Mouse (Mus musculus): Measurements from ENCODE around the gene Dapk3. TPM values are rescaled to one million over a fixed set of nuclear protein-coding genes. Genes with fewer than 3 reads are reported as not detected.

Gene Dapk3
- total RNA-seq, 2 experiments from 2014 or later = 71.7 to 71.8 TPM

DNA sequence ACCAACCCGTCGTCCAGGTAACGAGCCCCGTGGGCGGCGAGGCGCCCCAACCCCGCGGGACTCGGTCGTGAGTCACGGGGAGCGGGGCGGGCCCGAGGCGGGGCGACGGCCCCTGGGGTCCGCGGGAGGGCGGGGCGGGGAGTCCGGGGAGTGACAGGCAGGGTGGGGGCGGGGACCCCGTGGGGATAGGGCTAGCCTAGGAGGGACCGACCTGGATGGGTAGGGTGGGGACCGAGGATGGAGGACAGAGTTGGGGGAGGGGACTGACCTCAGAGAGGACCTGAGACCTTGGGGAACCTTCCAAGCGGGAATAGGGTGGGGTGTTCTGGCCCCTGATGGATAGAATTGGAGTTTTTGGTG, 50.4 kb downstream of the Dapk3 start:
- DNase-seq (ENCODE audit: extremely low spot score in 1 of 2, low spot score in 1 of 2) = no peak

GRCm38 (mm10) chr10:81234206-81234605, 51.4 kb downstream of the Dapk3 start:
- DNase-seq (ENCODE audit: extremely low spot score in 1 of 2, low spot score in 1 of 2) = no peak

DNA sequence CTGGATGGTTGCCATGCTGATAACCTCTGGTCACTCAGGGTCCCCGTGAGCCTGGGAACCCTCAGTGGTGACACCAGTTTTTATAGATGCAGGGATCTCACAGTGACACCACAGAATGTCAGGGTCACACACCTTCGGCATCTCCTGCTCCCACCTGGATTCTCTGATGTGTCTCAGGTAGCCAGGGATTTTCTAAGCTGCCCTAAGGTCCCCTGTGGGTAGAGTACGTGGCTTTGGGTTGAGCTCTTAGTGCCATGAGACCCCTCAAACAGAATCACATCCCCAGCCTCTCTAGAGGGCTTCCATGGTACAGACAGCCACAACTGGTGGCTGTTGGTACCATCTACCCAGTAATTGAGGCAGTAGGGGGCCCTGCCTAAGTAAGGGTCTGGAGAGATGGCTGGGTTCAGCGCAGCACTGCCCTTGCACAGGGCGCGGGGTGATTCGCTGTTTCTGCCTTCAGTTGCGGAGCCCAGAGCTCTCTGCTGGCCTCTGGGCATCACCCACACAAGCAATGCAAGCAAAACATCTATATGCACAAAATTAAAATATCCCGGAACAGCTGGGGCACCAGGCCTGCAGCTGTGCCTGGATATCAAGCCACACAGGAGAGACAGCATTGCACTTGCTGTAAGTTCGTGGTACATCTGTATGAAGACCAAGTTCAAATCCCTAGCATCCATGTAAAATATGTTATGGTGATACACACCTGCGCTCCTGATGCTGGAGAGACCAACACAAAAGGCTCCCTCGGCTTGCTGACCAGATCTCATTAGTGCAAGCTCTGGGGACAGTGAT, 53.9 kb downstream of the Dapk3 start:
- no peak for DNase-seq (ENCODE audit: extremely low spot score in 1 of 2, low spot score in 1 of 2)

GRCm38 (mm10) chr10:81238618-81239017, 55.8 kb downstream of the Dapk3 start:
- no peak for DNase-seq (ENCODE audit: extremely low spot score in 1 of 2, low spot score in 1 of 2)

GRCm38 (mm10) chr10:81240876-81241275, 58.1 kb downstream of the Dapk3 start:
- DNase-seq (ENCODE audit: extremely low spot score in 1 of 2, low spot score in 1 of 2) = peak in 1 of 2 experiments; percentile 84

GRCm38 (mm10) chr10:81242021-81242420, 59.2 kb downstream of the Dapk3 start:
- peak in 1 of 2 experiments; percentile 5 for DNase-seq (ENCODE audit: extremely low spot score in 1 of 2, low spot score in 1 of 2)

Other genes starting within 250 kb of the Dapk3 start
- 100 to 1,000 TPM; 180 to 184 TPM for gene Gng7, start 168.1 kb upstream of the Dapk3 start, total RNA-seq (2021)
- gene Diras1, start 157.3 kb upstream of the Dapk3 start, total RNA-seq (2021) = 100 to 1,000 TPM in 1 of 2 experiments, 10 to 100 TPM in 1; 98.7 to 103 TPM
- 10 to 100 TPM; 67.5 to 74.9 TPM for gene Slc39a3, start 145.6 kb upstream of the Dapk3 start, total RNA-seq (2021)
- gene Sgta, start 122.8 kb upstream of the Dapk3 start, total RNA-seq (2021) = 100 to 1,000 TPM; 171 to 178 TPM
- 10 to 100 TPM; 51.3 to 54.6 TPM for gene Thop1, start 113.0 kb upstream of the Dapk3 start, total RNA-seq (2021)
- under 1 TPM; 0.81 to 0.94 TPM for gene Creb3l3, start 84.1 kb upstream of the Dapk3 start, total RNA-seq (2021)
- gene Map2k2, start 77.1 kb upstream of the Dapk3 start, total RNA-seq (2021) = 100 to 1,000 TPM; 123 to 127 TPM
- gene Zbtb7a, start 47.8 kb upstream of the Dapk3 start, total RNA-seq (2021) = 100 to 1,000 TPM in 1 of 2 experiments, 10 to 100 TPM in 1; 94.7 to 101 TPM
- gene Pias4, start 15.1 kb upstream of the Dapk3 start, total RNA-seq (2021) = 10 to 100 TPM; 28.2 to 28.9 TPM
- 100 to 1,000 TPM; 896 to 944 TPM for gene Eef2, start 6.4 kb upstream of the Dapk3 start, total RNA-seq (2021)
- not detected for gene 4930442H23Rik, start 844 bp downstream of the Dapk3 start, total RNA-seq (2021)
- gene Nmrk2, start 19.0 kb downstream of the Dapk3 start, total RNA-seq (2021) = under 1 TPM; 0.19 to 0.20 TPM
- gene Atcay, start 47.8 kb downstream of the Dapk3 start, total RNA-seq (2021) = 100 to 1,000 TPM; 154 to 155 TPM
- gene Zfr2, start 50.1 kb downstream of the Dapk3 start, total RNA-seq (2021) = 10 to 100 TPM; 55.6 to 69.0 TPM
- gene Matk, start 69.9 kb downstream of the Dapk3 start, total RNA-seq (2021) = 100 to 1,000 TPM; 222 to 244 TPM
- gene Mrpl54, start 83.9 kb downstream of the Dapk3 start, total RNA-seq (2021) = 10 to 100 TPM; 38.6 to 44.0 TPM
- gene Apba3, start 84.0 kb downstream of the Dapk3 start, total RNA-seq (2021) = 10 to 100 TPM; 35.4 to 39.5 TPM
- gene Tjp3, start 108.6 kb downstream of the Dapk3 start, total RNA-seq (2021) = 1 to 10 TPM in 1 of 2 experiments, under 1 TPM in 1; 0.86 to 1.2 TPM
- gene Pip5k1c, start 110.0 kb downstream of the Dapk3 start, total RNA-seq (2021) = 100 to 1,000 TPM; 306 to 318 TPM
- gene Cactin, start 138.1 kb downstream of the Dapk3 start, total RNA-seq (2021) = 10 to 100 TPM; 28.1 to 30.0 TPM
- 1 to 10 TPM; 1.1 to 1.5 TPM for gene Tbxa2r, start 145.7 kb downstream of the Dapk3 start, total RNA-seq (2021)
- 1 to 10 TPM; 1.6 to 1.9 TPM for gene Gipc3, start 160.3 kb downstream of the Dapk3 start, total RNA-seq (2021)
- gene Hmg20b, start 167.5 kb downstream of the Dapk3 start, total RNA-seq (2021) = 10 to 100 TPM; 31.3 to 31.6 TPM
- gene Mfsd12, start 174.5 kb downstream of the Dapk3 start, total RNA-seq (2021) = 10 to 100 TPM; 46.6 to 50.7 TPM
- gene 4930404N11Rik, start 182.8 kb downstream of the Dapk3 start, total RNA-seq (2021) = 1 to 10 TPM; 1.1 to 1.2 TPM
- 10 to 100 TPM; 65.9 to 66.6 TPM for gene Fzr1, start 195.5 kb downstream of the Dapk3 start, total RNA-seq (2021)
- 10 to 100 TPM; 79.1 to 87.1 TPM for gene Dohh, start 201.4 kb downstream of the Dapk3 start, total RNA-seq (2021)
- 1 to 10 TPM; 2.6 to 3.7 TPM for gene Gm48551, start 201.5 kb downstream of the Dapk3 start, total RNA-seq (2021)
- 1 to 10 TPM; 3.2 to 4.7 TPM for gene Gm48552, start 206.0 kb downstream of the Dapk3 start, total RNA-seq (2021)
- 1 to 10 TPM; 1.4 to 3.1 TPM for gene Smim24, start 210.0 kb downstream of the Dapk3 start, total RNA-seq (2021)